In the genomic region with DNA sequence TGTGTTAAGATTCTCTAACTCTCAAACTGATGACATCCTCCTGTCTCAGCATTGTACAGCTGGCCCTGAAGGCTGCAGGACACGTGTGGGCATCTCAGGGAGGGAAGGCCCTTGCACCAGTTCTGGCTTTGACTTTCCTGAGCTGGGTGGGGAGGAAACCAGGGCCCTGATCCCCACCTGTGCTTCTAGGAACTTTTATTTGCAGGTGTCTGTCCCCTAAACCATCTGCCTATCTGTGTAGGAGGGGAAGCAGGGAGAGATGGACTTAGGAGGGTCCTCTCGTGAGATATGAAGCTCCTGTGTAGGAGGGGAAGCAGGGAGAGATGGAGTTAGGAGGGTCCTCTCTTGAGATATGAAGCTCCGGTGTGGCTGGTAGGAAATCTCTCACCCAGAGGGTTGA, we compare ENCODE assay signal across 11 mouse cellular contexts. TPM values are rescaled to one million over a fixed set of nuclear protein-coding genes. Genes with fewer than 3 reads are reported as not detected.
DNase-seq lines count a peak whose midpoint lies in the region; ATAC-seq and TF ChIP-seq lines count a peak whose summit lies in the region.
"Had no signal": no experiment of that assay in that cellular context is flagged by ENCODE, and none has a peak within 500 bp of the region (broad histone marks: within the 10 kb centered on the region; RNA-seq: fewer than 3 reads in every experiment).

No protein-coding gene starts in this region.

- H3K27ac ChIP-seq in kidney, embryonic 14.5 days (ENCODE audit: low read depth, low read length) = peak overlapping the region; percentile 93
- peak overlapping the region; percentile 83 for H3K27ac ChIP-seq in brown adipose tissue, adult 24 weeks (replicated peaks; ENCODE audit: low read depth, low read length)
- H3K27ac ChIP-seq in embryonic facial prominence, embryonic 11.5 days (replicated peaks; ENCODE audit: low read depth, low read length) = 0 out of 2 replicates have a peak overlapping the region, but pooled peaks have one; percentile 52
- peak overlapping the region; percentile 52; the same call in 1 of the 2 replicates for H3K27ac ChIP-seq in limb, embryonic 14.5 days (replicated peaks; ENCODE audit: low read depth, low read length)

- peak; percentile 3; the same call in 1 of the 2 replicates for ATAC-seq in kidney, embryonic 14.5 days (ENCODE audit: low FRiP score, low TSS enrichment)
- ATAC-seq in embryonic facial prominence, embryonic 11.5 days (replicated peaks; ENCODE audit: insufficient number of reproducible peaks, low FRiP score, low TSS enrichment, low read depth) = no peak
- ATAC-seq in limb, embryonic 14.5 days (ENCODE audit: low FRiP score, low read depth) = no peak

- H3K4me2 ChIP-seq in kidney, embryonic 14.5 days (replicated peaks; ENCODE audit: low read depth, low read length) = no peak overlapping the region
- no peak overlapping the region; the same call in 1 of the 2 replicates for H3K4me2 ChIP-seq in embryonic facial prominence, embryonic 11.5 days (ENCODE audit: low read depth, low read length)
- H3K4me2 ChIP-seq in limb, embryonic 14.5 days (replicated peaks; ENCODE audit: low read depth, low read length, severe bottlenecking) = no peak overlapping the region

- no peak overlapping the region for H3K4me3 ChIP-seq in kidney, embryonic 14.5 days (ENCODE audit: low read length)
- H3K4me3 ChIP-seq in brown adipose tissue, adult 24 weeks (ENCODE audit: insufficient read depth, low read depth, low read length) = no peak overlapping the region
- H3K4me3 ChIP-seq in embryonic facial prominence, embryonic 11.5 days (ENCODE audit: low read depth, low read length) = no peak overlapping the region
- H3K4me3 ChIP-seq in limb, embryonic 14.5 days (replicated peaks; ENCODE audit: low read length) = no peak overlapping the region
- H3K4me3 ChIP-seq: midbrain, embryonic 10.5 days had no signal

- 33% methylated on average over 3 of the region's 3 CpGs for WGBS in kidney, embryonic 14.5 days
- WGBS in embryonic facial prominence, embryonic 11.5 days = 52% methylated on average over 3 of the region's 3 CpGs
- 46% methylated on average over 3 of the region's 3 CpGs for WGBS in limb, embryonic 14.5 days

- no peaks in the 10 kb centered on the region for H3K27me3 ChIP-seq in kidney, embryonic 14.5 days (ENCODE audit: control insufficient read depth, insufficient read depth, low read length)
- no peaks in the 10 kb centered on the region for H3K27me3 ChIP-seq in embryonic facial prominence, embryonic 11.5 days (ENCODE audit: control insufficient read depth, insufficient read depth, low read length)
- no peaks in the 10 kb centered on the region for H3K27me3 ChIP-seq in limb, embryonic 14.5 days (ENCODE audit: control insufficient read depth, insufficient read depth, low read length)

- H3K9ac ChIP-seq in kidney, embryonic 14.5 days (ENCODE audit: low read depth, low read length) = peak overlapping the region; percentile 12; the same call in 1 of the 2 replicates
- peak overlapping the region; percentile 25; the same call in 1 of the 2 replicates for H3K9ac ChIP-seq in embryonic facial prominence, embryonic 11.5 days (replicated peaks; ENCODE audit: low read length)
- no peak overlapping the region for H3K9ac ChIP-seq in limb, embryonic 14.5 days (ENCODE audit: low read depth, low read length, severe bottlenecking)
- H3K9ac ChIP-seq: forebrain, postnatal 0 days had no signal

- no peak for DNase-seq in kidney, postnatal 36 days
- DNase-seq in embryonic facial prominence, embryonic 11.5 days (ENCODE audit: low spot score) = no peak
- DNase-seq in limb, embryonic 14.5 days (ENCODE audit: low spot score) = no peak
- no peak for DNase-seq in retina, embryonic 14.5 days (ENCODE audit: low spot score)
- DNase-seq in embryo, embryonic 9.5 days (ENCODE audit: extremely low spot score) = no peak
- DNase-seq: forebrain, postnatal 0 days; thymus, postnatal 25 days had no signal

- TF ChIP-seq POLR2A in limb, embryonic 14.5 days (IDR thresholded peaks at IDR 0.05; ENCODE audit: borderline replicate concordance, extremely low read depth, insufficient read depth, insufficient read length) = no peak

- H3K36me3 ChIP-seq in kidney, embryonic 14.5 days (ENCODE audit: control insufficient read depth, insufficient read depth, low read length) = no peaks in the 10 kb centered on the region
- no peaks in the 10 kb centered on the region for H3K36me3 ChIP-seq in embryonic facial prominence, embryonic 11.5 days (replicated peaks; ENCODE audit: control insufficient read depth, insufficient read depth, low read depth, low read length)
- 0 out of 2 replicates have a peak, but pooled peaks cover 4% of the 10 kb centered on the region for H3K36me3 ChIP-seq in limb, embryonic 14.5 days (ENCODE audit: control insufficient read depth, insufficient read depth, low read length)

- H3K9me3 ChIP-seq in kidney, embryonic 14.5 days (ENCODE audit: control insufficient read depth, low read length) = no peaks in the 10 kb centered on the region
- H3K9me3 ChIP-seq in embryonic facial prominence, embryonic 11.5 days (replicated peaks; ENCODE audit: control insufficient read depth, low read length) = no peaks in the 10 kb centered on the region
- H3K9me3 ChIP-seq in limb, embryonic 14.5 days (ENCODE audit: control insufficient read depth, low read length) = no peaks in the 10 kb centered on the region
- H3K9me3 ChIP-seq: midbrain, embryonic 10.5 days had no signal

- H3K4me1 ChIP-seq in kidney, embryonic 14.5 days (ENCODE audit: control insufficient read depth, insufficient read depth, low read length) = peaks cover 27% of the 10 kb centered on the region
- 0 out of 2 replicates have a peak, but pooled peaks cover 2% of the 10 kb centered on the region for H3K4me1 ChIP-seq in brown adipose tissue, adult 24 weeks (ENCODE audit: control insufficient read depth, insufficient read depth, insufficient read length, low read length)
- H3K4me1 ChIP-seq in embryonic facial prominence, embryonic 11.5 days (ENCODE audit: control insufficient read depth, insufficient read depth, low read length) = peaks cover 3% of the 10 kb centered on the region
- H3K4me1 ChIP-seq in limb, embryonic 14.5 days (ENCODE audit: control insufficient read depth, insufficient read depth, low read length) = peaks cover 29% of the 10 kb centered on the region
- H3K4me1 ChIP-seq: midbrain, embryonic 10.5 days had no signal

RNA-seq across cellular contexts. Expression of gene Tmem204, which starts 0.5 kb away (rescaled TPM):
- 15.9 and 18.4 TPM in 2 replicates for polyA plus RNA-seq in kidney, embryonic 14.5 days (2014; fragmentation: Nextera tagmentation; extraction: Ambion mirVana)
- 13.1 and 22.6 TPM in 2 replicates for polyA plus RNA-seq in brown adipose tissue, adult 24 weeks (2012; ENCODE audit: insufficient read depth, insufficient read length, missing spikeins)
- polyA plus RNA-seq in embryonic facial prominence, embryonic 11.5 days (2014; fragmentation: Nextera tagmentation; extraction: Ambion mirVana) = 9.6 and 11.7 TPM in 2 replicates
- polyA plus RNA-seq in limb, embryonic 14.5 days (2012; rRNA removed) = 12.1 and 18.1 TPM in 2 replicates
- polyA plus RNA-seq in limb, embryonic 14.5 days (2014; fragmentation: Nextera tagmentation; extraction: Ambion mirVana) = 17.3 and 18.5 TPM in 2 replicates

RNA-seq across cellular contexts. Expression of gene Telo2, which starts 32.9 kb away (rescaled TPM):
- polyA plus RNA-seq in kidney, embryonic 14.5 days (2014; fragmentation: Nextera tagmentation; extraction: Ambion mirVana) = 34.9 and 44.8 TPM in 2 replicates
- 10.1 and 12.9 TPM in 2 replicates for polyA plus RNA-seq in brown adipose tissue, adult 24 weeks (2012; ENCODE audit: insufficient read depth, insufficient read length, missing spikeins)
- polyA plus RNA-seq in embryonic facial prominence, embryonic 11.5 days (2014; fragmentation: Nextera tagmentation; extraction: Ambion mirVana) = 20.6 and 26.7 TPM in 2 replicates
- polyA plus RNA-seq in limb, embryonic 14.5 days (2012; rRNA removed) = 41.7 and 51.0 TPM in 2 replicates
- 31.1 and 43.0 TPM in 2 replicates for polyA plus RNA-seq in limb, embryonic 14.5 days (2014; fragmentation: Nextera tagmentation; extraction: Ambion mirVana)

RNA-seq across cellular contexts. Expression of gene Ptx4, which starts 37.7 kb away (rescaled TPM):
- not detected in 2 replicates for polyA plus RNA-seq in kidney, embryonic 14.5 days (2014; fragmentation: Nextera tagmentation; extraction: Ambion mirVana)
- polyA plus RNA-seq in brown adipose tissue, adult 24 weeks (2012; ENCODE audit: insufficient read depth, insufficient read length, missing spikeins) = not detected in 2 replicates
- polyA plus RNA-seq in embryonic facial prominence, embryonic 11.5 days (2014; fragmentation: Nextera tagmentation; extraction: Ambion mirVana) = 0.32 and 0.71 TPM in 2 replicates
- 1.8 and 2.3 TPM in 2 replicates for polyA plus RNA-seq in limb, embryonic 14.5 days (2012; rRNA removed)
- polyA plus RNA-seq in limb, embryonic 14.5 days (2014; fragmentation: Nextera tagmentation; extraction: Ambion mirVana) = 2.0 and 2.7 TPM in 2 replicates
- polyA plus RNA-seq: midbrain, embryonic 10.5 days; neural tube, embryonic 14.5 days had no signal

RNA-seq across cellular contexts. Expression of gene Clcn7, which starts 50.3 kb away (rescaled TPM):
- polyA plus RNA-seq in kidney, embryonic 14.5 days (2014; fragmentation: Nextera tagmentation; extraction: Ambion mirVana) = 10.3 and 21.4 TPM in 2 replicates
- polyA plus RNA-seq in brown adipose tissue, adult 24 weeks (2012; ENCODE audit: insufficient read depth, insufficient read length, missing spikeins) = 9.6 and 11.5 TPM in 2 replicates
- 19.8 and 21.6 TPM in 2 replicates for polyA plus RNA-seq in embryonic facial prominence, embryonic 11.5 days (2014; fragmentation: Nextera tagmentation; extraction: Ambion mirVana)
- 32.4 and 40.1 TPM in 2 replicates for polyA plus RNA-seq in limb, embryonic 14.5 days (2012; rRNA removed)
- 21.3 and 26.3 TPM in 2 replicates for polyA plus RNA-seq in limb, embryonic 14.5 days (2014; fragmentation: Nextera tagmentation; extraction: Ambion mirVana)
